Mouse (Mus musculus) heart, embryonic 14.5 days (tissue): ENCODE measurements around the gene Gbp3. TPM values are rescaled to one million over a fixed set of nuclear protein-coding genes. Genes with fewer than 3 reads are reported as not detected.
A peak's percentile ranks its signal among the peaks of the same experiment; 100 is the strongest.

Experiments
- ATAC-seq: fragments of 200-750 bp; cut with Nextera tagmentation; 2 replicates; pipeline ENCODE4 v1.8.0; 2017; ENCODE audit warnings: low read depth, moderate TSS enrichment; ENCODE audit not compliant: insufficient number of reproducible peaks, insufficient read depth, low FRiP score
- H3K27ac ChIP-seq, 2 experiments: fragments of 200-500 bp in 1 of 2; fragments of 300-500 bp in 1 of 2; sonication (generic) in 1 of 2; replicated peaks in 1 of 2; 2 replicates each; pipeline ENCODE4 v1.5.1; 2012 to 2014; ENCODE audit warnings: low read depth in 2 of 2, low read length in 2 of 2, control low read depth in 1 of 2, mild to moderate bottlenecking in 1 of 2, mixed read lengths in 1 of 2; ENCODE audit not compliant: control insufficient read depth in 1 of 2, insufficient read depth in 1 of 2
- H3K27me3 ChIP-seq: fragments of 300-500 bp; sonication (generic); 2 replicates; pipeline ENCODE4 v1.6.1; 2014; ENCODE audit warnings: mild to moderate bottlenecking, low read length, control low read depth; ENCODE audit not compliant: control insufficient read depth, insufficient read depth
- H3K36me3 ChIP-seq: fragments of 300-500 bp; sonication (generic); 2 replicates; pipeline ENCODE4 v1.6.1; 2014; ENCODE audit warnings: mild to moderate bottlenecking, control low read depth, low read length, mixed read lengths; ENCODE audit not compliant: control insufficient read depth, insufficient read depth
- H3K4me1 ChIP-seq, 2 experiments: fragments of 200-500 bp in 1 of 2; fragments of 300-500 bp in 1 of 2; sonication (generic) in 1 of 2; 2 replicates each; pipeline ENCODE4 v1.6.1; 2012 to 2014; ENCODE audit warnings: low read length in 2 of 2, control low read depth in 1 of 2, mixed read lengths in 1 of 2; ENCODE audit not compliant: control insufficient read depth in 2 of 2, insufficient read depth in 2 of 2
- H3K4me2 ChIP-seq: fragments of 300-500 bp; sonication (generic); 2 replicates; pipeline ENCODE4 v1.6.1; 2014; ENCODE audit warnings: mild to moderate bottlenecking, low read length
- H3K4me3 ChIP-seq, 2 experiments: fragments of 200-500 bp in 1 of 2; fragments of 300-500 bp in 1 of 2; sonication (generic) in 1 of 2; 2 replicates each; pipeline ENCODE4 v1.5.1; 2012 to 2014; ENCODE audit warnings: low read length in 2 of 2, mild to moderate bottlenecking in 2 of 2, control low read depth in 1 of 2, low read depth in 1 of 2, moderate library complexity in 1 of 2; ENCODE audit not compliant: control insufficient read depth in 1 of 2, insufficient read depth in 1 of 2
- H3K9ac ChIP-seq: fragments of 300-500 bp; sonication (generic); 2 replicates; pipeline ENCODE4 v1.6.1; 2014; ENCODE audit warnings: mild to moderate bottlenecking, low read length
- H3K9me3 ChIP-seq: fragments of 300-500 bp; sonication (generic); 2 replicates; pipeline ENCODE4 v1.6.1; 2016; ENCODE audit warnings: low read length, control low read depth; ENCODE audit not compliant: control insufficient read depth
- whole genome bisulfite sequencing: fragments of 180-500 bp; shearing (Covaris S2); extraction: QIAGEN DNeasy Blood & Tissue Kit; methylation state at CpG from one replicate; pipeline ENCODE4 v1.1.7; 2014; 5-methylcytosine and 5-hydroxymethylcytosine counted together
- polyA plus RNA-seq: library from polyadenylated mRNA; unstranded; fragments of >200 nt; fragmentation: Nextera tagmentation; extraction: Ambion mirVana; gene quantifications from 2 replicates; pipeline ENCODE4 v1.2.1, GENCODE M21; 2014

Gene Gbp3
- polyA plus RNA-seq, 1 experiment from 2014 or later, result 1.8 TPM

GRCm38 (mm10) chr3:142620111-142620955 lies 60.5 kb downstream of the Gbp3 start, which contains the start of gene Gbp2:
TSS of gene Gbp2 (plus strand) at chr3:142620602.
- no peak for ATAC-seq
- Histone ChIP-seq H3K4me3 (peak within 1 kb of the TSS; percentile 32 to 33), H3K9ac (peak within 1 kb of the TSS; percentile 18), H3K4me1 (peaks cover 4 to 7% of the 10 kb centered on the region in 2 experiments), H3K9me3 (no peaks in the 10 kb centered on the region), H3K27ac (peak within 1 kb of the TSS in 1 of 2 experiments; percentile 32; a peak in 2 of 4 replicates), H3K4me2 (peak within 1 kb of the TSS; percentile 68), H3K36me3 (no peaks in the 10 kb centered on the region), H3K27me3 (no peaks in the 10 kb centered on the region)
- WGBS, result 37% methylated on average over 4 of the region's 4 CpGs

DNA sequence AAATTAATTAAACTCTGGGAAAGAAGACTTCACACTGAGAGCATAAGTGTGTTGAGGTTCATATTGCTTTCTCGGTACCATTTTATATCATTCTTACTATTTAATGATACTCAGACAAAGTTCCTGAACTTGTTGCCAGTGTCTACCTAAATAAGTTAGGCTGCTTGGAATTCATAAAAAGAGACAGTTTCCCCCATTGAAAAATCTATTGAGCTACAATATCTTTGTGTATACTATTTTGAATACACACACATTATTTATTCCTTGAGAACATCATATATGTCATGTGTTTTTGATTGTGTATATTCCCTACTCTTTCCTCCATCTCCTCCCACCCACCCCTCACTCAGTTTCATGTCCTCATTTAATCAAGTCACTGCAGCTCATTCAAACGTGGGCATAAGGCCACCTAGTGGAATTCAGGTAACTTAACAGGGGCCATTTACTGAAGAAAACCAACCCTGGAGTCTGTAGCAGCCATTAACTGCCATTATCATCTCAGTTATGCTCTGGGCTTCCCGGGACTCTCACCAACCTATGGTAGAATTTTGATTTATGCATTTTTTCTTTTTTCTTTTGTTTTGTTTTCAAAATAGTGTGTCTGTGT lies 61.2 kb downstream of the Gbp3 start:
- Histone ChIP-seq H3K27ac (peak overlapping the region in 1 of 2 experiments; percentile 32; a peak in 2 of 4 replicates), H3K9ac (peak overlapping the region; percentile 18; the same call in 1 of the 2 replicates), H3K9me3 (no peaks in the 10 kb centered on the region), H3K27me3 (no peaks in the 10 kb centered on the region), H3K4me3 (no peak overlapping the region), H3K36me3 (no peaks in the 10 kb centered on the region), H3K4me2 (peak overlapping the region; percentile 68), H3K4me1 (peaks cover 4 to 7% of the 10 kb centered on the region in 2 experiments)
- no peak for ATAC-seq
- WGBS, result 46% methylated on average over 3 of the region's 3 CpGs

Other genes with a start within 250 kb of the Gbp3 start
- 241 and 266 TPM in 2 replicates for gene Pdlim5, start 164.3 kb upstream of the Gbp3 start, polyA plus RNA-seq
- 0.11 and 0.34 TPM in 2 replicates for gene Gbp5, start 66.0 kb upstream of the Gbp3 start, polyA plus RNA-seq
- gene Gbp7, start 29.7 kb upstream of the Gbp3 start, polyA plus RNA-seq, result 2.9 and 3.6 TPM in 2 replicates
- gene Gbp2b, start 34.8 kb downstream of the Gbp3 start, polyA plus RNA-seq, result 0.09 TPM in 1 of 2 replicates, not detected in the other
- gene Gbp2, start 60.6 kb downstream of the Gbp3 start, polyA plus RNA-seq, result 2.3 and 2.4 TPM in 2 replicates
- 9.7 and 11.1 TPM in 2 replicates for gene Kyat3, start 141.0 kb downstream of the Gbp3 start, polyA plus RNA-seq
- gene Gtf2b, start 205.0 kb downstream of the Gbp3 start, polyA plus RNA-seq, result 57.9 and 64.8 TPM in 2 replicates